Mouse (Mus musculus) heart, embryonic 10.5 days (tissue): Measurements from ENCODE around the gene Unc45b. TPM values are rescaled to one million over a fixed set of nuclear protein-coding genes. Genes with fewer than 3 reads are reported as not detected.
"Not testable (repeated sequence)": the region's sequence is repeated elsewhere in the genome, so short reads cannot be mapped to it uniquely, and the experiment has no call there.

ENCODE experiments used
- DNase-seq: peaks from one replicate; pipeline ENCODE4 v3.0.0-alpha.2; 2017; ENCODE audit warnings: low spot score
- H3K27ac ChIP-seq: fragments of 300-500 bp; sonication (generic); 2 replicates; pipeline ENCODE4 v1.5.1; 2016; ENCODE audit warnings: mild to moderate bottlenecking
- H3K27me3 ChIP-seq: fragments of 300-500 bp; sonication (generic); 2 replicates; pipeline ENCODE4 v1.6.1; 2016; ENCODE audit warnings: mild to moderate bottlenecking; ENCODE audit not compliant: poor library complexity, insufficient read depth, severe bottlenecking
- H3K36me3 ChIP-seq: fragments of 300-500 bp; sonication (generic); 2 replicates; pipeline ENCODE4 v1.6.1; 2016; ENCODE audit warnings: mild to moderate bottlenecking, moderate library complexity
- H3K4me1 ChIP-seq: fragments of 300-500 bp; sonication (generic); 2 replicates; pipeline ENCODE4 v1.6.1; 2016; ENCODE audit warnings: mild to moderate bottlenecking
- H3K4me3 ChIP-seq: fragments of 300-500 bp; sonication (generic); 2 replicates; pipeline ENCODE4 v1.5.1; 2016; ENCODE audit warnings: mild to moderate bottlenecking, moderate library complexity
- H3K9me3 ChIP-seq: fragments of 300-500 bp; sonication (generic); 2 replicates; pipeline ENCODE4 v1.6.1; 2016; ENCODE audit warnings: mild to moderate bottlenecking, moderate library complexity
- WGBS: fragments of 180-500 bp; shearing (Covaris S2); methylation state at CpG from one replicate; pipeline ENCODE4 v1.1.7; 2016; 5-methylcytosine and 5-hydroxymethylcytosine counted together
- polyA plus RNA-seq: library from polyadenylated mRNA; unstranded; fragments of >200 nt; fragmentation: Nextera tagmentation; extraction: Ambion mirVana; gene quantifications from 2 replicates; pipeline ENCODE4 v1.2.1, GENCODE M21; 2016

Unc45b gene
- polyA plus RNA-seq, 1 experiment from 2014 or later, result 185 TPM

DNA sequence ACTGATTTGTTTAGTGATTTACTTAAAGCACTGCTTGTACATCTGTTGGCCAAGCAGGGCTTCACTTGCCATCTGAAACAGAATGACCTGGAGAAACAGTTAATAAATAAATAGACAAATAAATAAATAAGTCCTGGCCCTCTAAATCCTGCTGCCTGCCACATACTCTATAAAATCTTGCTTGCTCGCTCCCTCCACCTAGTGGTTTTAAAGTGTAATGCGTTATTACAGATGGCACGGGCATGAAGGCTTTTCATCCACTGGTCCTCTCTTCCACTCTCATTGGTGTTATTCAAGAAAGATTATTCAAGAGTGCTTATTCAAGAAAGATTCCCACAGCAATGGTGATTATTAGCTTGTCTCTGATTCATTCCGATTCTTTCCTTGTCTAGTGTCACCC lies 49.3 kb downstream of the Unc45b start:
- whole genome bisulfite sequencing, result 15% methylated on average over 4 of the region's 4 CpGs
- peak; percentile 71 for DNase-seq
- H3K27me3 ChIP-seq, result peaks cover 5% of the 10 kb centered on the region; the same call in 1 of the 2 replicates
- H3K4me1 ChIP-seq, result no peaks in the 10 kb centered on the region
- no peak overlapping the region for H3K4me3 ChIP-seq
- H3K36me3 ChIP-seq, result no peaks in the 10 kb centered on the region
- H3K27ac ChIP-seq, result no peak overlapping the region
- no peaks in the 10 kb centered on the region for H3K9me3 ChIP-seq

DNA sequence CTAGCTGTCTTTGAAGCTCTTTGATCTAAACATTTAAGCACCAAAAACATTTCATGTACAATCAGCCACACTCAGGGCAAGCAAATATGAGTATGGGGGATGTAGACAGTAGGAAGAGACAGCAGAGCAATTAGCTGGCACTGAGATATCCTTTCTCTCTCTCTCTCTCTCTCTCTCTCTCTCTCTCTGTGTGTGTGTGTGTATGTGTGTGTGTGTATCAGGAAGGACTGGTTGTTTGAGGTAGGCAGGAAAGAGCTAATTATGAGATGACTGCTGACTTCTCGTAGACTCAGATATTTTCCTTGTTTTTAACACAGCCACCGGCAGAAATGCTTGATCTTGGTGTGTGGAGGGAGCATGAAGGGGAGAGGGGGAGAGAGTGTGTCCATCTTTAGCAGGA lies 51.4 kb downstream of the Unc45b start:
- Histone ChIP-seq H3K9me3 (no peaks in the 10 kb centered on the region), H3K36me3 (no peaks in the 10 kb centered on the region), H3K4me3 (no peak overlapping the region), H3K27ac (no peak overlapping the region), H3K4me1 (no peaks in the 10 kb centered on the region), H3K27me3 (peaks cover 3% of the 10 kb centered on the region; the same call in 1 of the 2 replicates)
- 58% methylated on average over 2 of the region's 2 CpGs for WGBS
- no peak for DNase-seq

DNA sequence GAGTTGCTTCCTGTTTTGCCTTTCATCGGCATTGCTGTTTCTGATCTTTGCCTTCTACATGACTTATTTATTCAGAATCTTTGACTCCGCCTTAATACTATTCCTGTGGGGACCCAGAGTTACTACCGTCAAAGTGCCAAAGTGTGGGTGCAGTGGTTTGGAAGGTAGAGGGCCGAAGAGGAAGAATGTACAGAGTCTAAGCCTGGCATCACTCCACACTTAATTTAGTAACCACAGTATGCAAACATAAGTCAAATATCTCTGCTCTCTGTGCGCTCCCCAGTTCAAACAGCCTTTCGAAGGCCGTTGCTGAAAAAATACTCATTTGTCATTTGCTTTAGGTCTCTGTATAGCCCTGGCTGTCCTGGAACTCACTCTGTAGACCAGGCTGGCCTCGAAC lies 51.9 kb downstream of the Unc45b start:
- Histone ChIP-seq H3K27me3 (peaks cover 3% of the 10 kb centered on the region; the same call in 1 of the 2 replicates), H3K4me1 (no peaks in the 10 kb centered on the region), H3K27ac (no peak overlapping the region), H3K9me3 (no peaks in the 10 kb centered on the region), H3K36me3 (no peaks in the 10 kb centered on the region), H3K4me3 (no peak overlapping the region)
- DNase-seq, result no peak
- 84% methylated on average over 8 of the region's 8 CpGs for WGBS

DNA sequence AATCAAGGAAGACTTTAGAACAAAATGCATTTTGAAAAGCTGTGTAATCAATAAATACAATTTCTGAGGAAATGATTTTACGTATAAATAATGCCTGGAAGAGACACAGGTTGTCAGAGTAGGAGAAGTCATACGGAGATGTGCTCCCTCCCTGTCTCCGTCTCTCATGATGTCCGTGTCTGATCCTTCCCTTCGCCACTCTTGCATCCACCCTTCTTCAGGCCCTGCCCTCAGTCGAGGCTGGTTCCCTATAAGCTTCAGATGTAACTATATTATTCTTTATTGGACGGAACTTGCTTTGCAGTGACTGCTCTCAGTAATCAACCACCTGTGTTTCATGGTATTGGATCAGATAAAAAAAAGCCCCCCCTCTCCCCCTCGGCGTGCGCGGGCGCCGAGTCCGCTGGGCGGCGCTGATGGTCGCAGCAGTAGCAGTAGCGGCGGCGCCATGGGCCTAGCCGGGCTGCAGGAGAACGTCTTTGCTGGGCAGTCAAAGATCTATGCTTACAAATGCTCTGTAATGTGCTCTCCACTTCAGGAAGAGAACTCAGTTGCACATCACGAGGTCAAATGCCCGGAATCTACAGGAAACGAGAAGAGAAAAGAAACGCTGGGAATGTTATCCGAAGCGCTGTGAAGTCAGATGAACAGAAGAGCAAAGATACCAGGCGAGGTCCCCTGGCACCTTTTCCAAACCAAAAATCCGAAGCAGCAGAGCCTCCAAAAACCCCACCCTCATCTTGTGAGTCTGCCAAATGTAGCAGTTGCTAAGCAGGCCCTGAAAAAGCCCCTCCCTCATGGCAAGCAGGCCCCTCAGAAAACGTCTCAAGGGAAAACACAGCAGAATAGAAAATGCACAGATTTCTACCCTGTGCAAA lies 60.6 kb downstream of the Unc45b start:
- Histone ChIP-seq H3K4me1 (peaks cover 23% of the 10 kb centered on the region), H3K27ac (peak overlapping the region; percentile 48; the same call in 1 of the 2 replicates), H3K27me3 (no peaks in the 10 kb centered on the region), H3K4me3 (peak overlapping the region; percentile 45), H3K36me3 (no peaks in the 10 kb centered on the region), H3K9me3 (no peaks in the 10 kb centered on the region)
- 8% methylated on average over 31 of the region's 31 CpGs for WGBS
- peak; percentile 66 for DNase-seq

DNA sequence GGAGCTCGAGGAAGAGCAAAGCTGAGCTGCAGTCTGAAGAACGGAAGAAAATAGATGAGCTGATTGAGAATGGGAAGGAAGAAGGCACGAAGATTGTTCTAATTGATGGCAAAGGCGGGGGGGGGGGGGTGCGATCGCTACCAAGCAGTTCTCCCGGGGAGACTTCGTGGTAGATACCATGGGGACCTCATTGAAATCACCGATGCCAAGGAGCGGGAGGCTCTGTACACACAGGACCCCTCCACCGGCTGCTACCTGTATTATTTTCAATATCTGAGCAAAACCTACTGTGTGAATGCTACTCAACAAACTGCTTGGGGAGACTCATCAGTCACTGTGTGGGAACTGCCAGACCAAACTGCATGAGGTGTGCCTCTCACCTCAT lies 61.2 kb downstream of the Unc45b start:
- H3K4me1 ChIP-seq, result peaks cover 23% of the 10 kb centered on the region
- no peak overlapping the region; the same call in 1 of the 2 replicates for H3K27ac ChIP-seq
- H3K27me3 ChIP-seq, result no peaks in the 10 kb centered on the region
- no peak overlapping the region for H3K4me3 ChIP-seq
- DNase-seq, result no peak
- H3K36me3 ChIP-seq, result no peaks in the 10 kb centered on the region
- WGBS, result 65% methylated on average over 11 of the region's 11 CpGs
- no peaks in the 10 kb centered on the region for H3K9me3 ChIP-seq

DNA sequence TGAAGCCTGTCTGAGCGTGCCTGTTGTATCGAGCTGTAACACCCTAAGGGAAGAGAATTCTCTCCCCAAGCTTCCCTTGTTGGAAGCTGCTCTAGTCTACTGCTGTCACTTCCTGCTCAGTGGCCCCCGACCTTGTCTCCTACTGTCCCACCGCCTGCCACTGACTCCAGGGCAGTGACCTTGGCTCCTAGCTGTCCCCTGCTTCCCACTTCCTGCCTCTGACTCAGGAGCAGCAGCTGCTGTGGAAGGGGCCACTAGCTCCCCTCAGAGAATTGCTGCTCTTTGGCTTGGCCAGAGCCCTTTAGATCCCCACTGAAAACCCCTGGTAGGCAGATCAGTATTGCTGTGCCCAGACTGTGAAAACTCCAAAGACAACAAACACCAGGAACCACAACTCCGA lies 63.6 kb downstream of the Unc45b start:
- Histone ChIP-seq H3K36me3 (peaks cover 5% of the 10 kb centered on the region; the same call in 1 of the 2 replicates), H3K27ac (peak overlapping the region; percentile 62; the same call in 1 of the 2 replicates), H3K4me1 (peaks cover 23% of the 10 kb centered on the region), H3K4me3 (no peak overlapping the region), H3K9me3 (no peaks in the 10 kb centered on the region), H3K27me3 (no peaks in the 10 kb centered on the region)
- WGBS, result 29% methylated on average over 5 of the region's 5 CpGs
- no peak for DNase-seq

DNA sequence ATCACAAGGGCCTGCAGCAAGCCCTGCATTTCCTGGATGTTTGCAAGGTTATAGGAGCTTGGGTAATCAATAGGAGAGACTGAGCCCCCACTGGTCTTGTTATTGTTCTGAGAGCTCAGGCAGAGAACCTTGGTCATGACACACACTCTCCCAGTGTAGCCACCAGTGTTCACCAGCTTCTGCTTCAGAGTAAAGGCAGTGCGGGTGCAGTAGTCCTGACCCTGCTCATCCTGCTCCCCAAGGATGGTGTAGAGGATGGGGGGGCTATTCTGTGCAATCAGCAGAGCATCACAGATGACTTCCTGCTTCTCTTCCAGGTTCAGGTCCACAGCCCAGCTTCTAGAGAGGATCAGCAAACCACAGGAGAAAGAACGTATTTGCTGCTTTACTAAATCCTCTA lies 72.1 kb downstream of the Unc45b start:
- not testable (repeated sequence) for H3K4me1 ChIP-seq, DNase-seq, H3K4me3 ChIP-seq, H3K9me3 ChIP-seq, H3K27ac ChIP-seq, H3K27me3 ChIP-seq
- WGBS, result 91% methylated on average over 2 of the region's 2 CpGs
- H3K36me3 ChIP-seq, result peaks cover 64% of the 10 kb centered on the region

DNA sequence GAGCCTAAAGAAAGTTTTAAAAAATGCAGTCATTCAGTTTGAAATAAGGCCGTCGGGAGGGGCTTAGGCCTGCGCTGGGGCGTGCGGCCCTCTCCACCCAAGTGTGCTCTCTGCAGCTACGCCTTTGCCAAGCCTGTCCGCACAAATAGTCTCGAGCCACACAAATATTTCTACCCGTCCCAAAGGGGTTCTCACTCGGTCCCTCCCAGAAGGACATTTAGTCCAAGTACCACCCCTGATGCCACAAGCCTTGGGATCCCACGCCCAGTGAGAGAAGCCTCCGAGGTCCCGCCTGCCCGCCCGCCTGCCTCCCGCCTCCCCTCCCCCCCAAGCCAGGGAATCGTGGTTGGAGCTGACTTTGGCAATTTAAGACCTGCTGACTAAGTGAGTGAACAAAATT lies 72.8 kb downstream of the Unc45b start:
- Histone ChIP-seq H3K27ac (no peak overlapping the region), H3K4me1 (no peaks in the 10 kb centered on the region), H3K36me3 (peaks cover 68% of the 10 kb centered on the region), H3K9me3 (no peaks in the 10 kb centered on the region), H3K27me3 (no peaks in the 10 kb centered on the region), H3K4me3 (no peak overlapping the region)
- 85% methylated on average over 17 of the region's 17 CpGs for WGBS
- no peak for DNase-seq

DNA sequence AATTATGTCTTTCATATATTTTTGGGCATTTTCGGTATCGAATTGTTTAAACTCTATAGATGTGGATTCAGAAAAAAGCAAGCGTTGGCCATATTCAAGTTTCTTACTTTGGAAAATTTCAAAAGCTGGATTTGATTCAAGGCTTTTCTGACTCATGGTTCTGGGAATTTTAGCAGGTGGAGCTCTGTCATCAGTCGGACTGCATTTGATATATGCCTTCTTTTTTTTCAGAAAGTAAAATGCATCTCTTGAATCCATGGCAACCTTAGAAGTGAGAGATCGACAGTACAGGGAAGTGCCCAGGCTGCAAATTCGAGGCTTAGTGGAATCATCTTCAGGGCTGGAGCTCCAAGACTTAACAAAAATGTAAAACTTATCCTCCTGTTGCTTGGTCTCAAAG lies 77.3 kb downstream of the Unc45b start:
- no peaks in the 10 kb centered on the region for H3K9me3 ChIP-seq
- H3K27me3 ChIP-seq, result no peaks in the 10 kb centered on the region
- no peak overlapping the region for H3K4me3 ChIP-seq
- H3K4me1 ChIP-seq, result peaks cover 12% of the 10 kb centered on the region
- peaks cover 34% of the 10 kb centered on the region for H3K36me3 ChIP-seq
- DNase-seq, result no peak
- WGBS, result 83% methylated on average over 6 of the region's 6 CpGs
- H3K27ac ChIP-seq, result no peak overlapping the region

DNA sequence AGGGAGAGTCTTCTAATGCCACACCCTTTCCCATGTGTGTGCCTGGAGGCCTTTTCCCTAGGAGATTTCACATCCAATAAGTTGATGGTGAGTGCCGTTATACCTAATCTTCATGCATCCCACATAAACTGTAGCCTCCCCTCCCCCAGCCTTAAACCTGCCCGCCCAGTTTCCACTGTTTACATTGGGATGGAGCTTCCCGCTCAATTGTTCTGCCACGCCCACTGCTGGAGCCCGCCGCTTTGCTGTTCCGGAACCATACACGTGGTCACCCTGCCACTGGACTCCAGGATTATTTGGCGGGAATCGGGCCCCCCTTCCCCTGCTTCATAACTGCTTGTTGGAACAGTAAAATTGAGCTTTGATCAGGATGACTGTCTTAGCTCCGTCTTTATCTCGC lies 79.0 kb downstream of the Unc45b start:
- 27% methylated on average over 12 of the region's 12 CpGs for WGBS
- peak overlapping the region; percentile 65; the same call in 1 of the 2 replicates for H3K4me3 ChIP-seq
- no peak for DNase-seq

DNA sequence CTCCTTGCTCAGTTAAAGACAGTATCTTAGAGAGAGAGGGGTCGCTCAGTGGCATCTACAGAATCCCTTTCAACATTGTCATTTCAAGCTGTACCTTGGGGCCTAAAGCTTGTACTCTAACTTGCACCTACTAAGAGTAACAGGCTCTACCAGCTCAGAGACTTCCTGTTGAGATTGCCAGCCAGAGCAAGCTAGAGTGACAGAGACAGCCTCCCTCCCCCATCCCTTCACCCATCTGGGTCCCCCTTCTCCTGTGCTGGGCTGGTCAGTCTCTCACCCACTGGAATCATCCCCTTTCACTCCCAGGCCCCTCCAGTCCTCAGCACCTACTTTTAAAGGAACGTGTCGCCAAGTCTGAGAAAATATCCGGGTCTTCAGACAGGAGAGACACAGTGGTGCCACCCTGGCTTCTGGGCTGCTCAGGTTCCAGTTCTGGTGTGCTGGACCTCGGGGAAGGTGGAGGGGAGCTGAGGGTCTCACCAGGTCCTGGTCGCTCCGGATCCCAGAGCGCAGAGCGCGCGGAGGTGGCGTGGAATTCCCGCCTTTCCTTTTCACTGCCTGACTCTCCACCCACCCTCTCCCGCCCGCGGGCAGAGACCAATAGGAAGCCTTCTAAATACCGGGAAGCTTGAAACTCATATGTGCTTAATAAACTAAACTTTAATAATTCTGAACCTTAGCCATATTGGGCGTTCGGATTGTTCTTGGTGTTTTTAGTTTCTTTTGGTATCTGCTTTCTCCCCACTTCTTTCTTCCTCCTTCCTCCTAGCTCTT lies 80.4 kb downstream of the Unc45b start:
- Histone ChIP-seq H3K36me3 (peaks cover 11% of the 10 kb centered on the region), H3K4me1 (peaks cover 12% of the 10 kb centered on the region), H3K4me3 (peak overlapping the region; percentile 65), H3K27ac (peak overlapping the region; percentile 86)
- DNase-seq, result peak; percentile 82
- 4% methylated on average over 19 of the region's 19 CpGs for WGBS
- not testable (repeated sequence) for H3K9me3 ChIP-seq, H3K27me3 ChIP-seq

More for the DNA sequence above, 79.0 kb downstream of the Unc45b start:
- Histone ChIP-seq H3K27ac (no peak overlapping the region), H3K27me3 (no peaks in the 10 kb centered on the region), H3K36me3 (peaks cover 23% of the 10 kb centered on the region), H3K4me1 (peaks cover 12% of the 10 kb centered on the region), H3K9me3 (no peaks in the 10 kb centered on the region)

DNA sequence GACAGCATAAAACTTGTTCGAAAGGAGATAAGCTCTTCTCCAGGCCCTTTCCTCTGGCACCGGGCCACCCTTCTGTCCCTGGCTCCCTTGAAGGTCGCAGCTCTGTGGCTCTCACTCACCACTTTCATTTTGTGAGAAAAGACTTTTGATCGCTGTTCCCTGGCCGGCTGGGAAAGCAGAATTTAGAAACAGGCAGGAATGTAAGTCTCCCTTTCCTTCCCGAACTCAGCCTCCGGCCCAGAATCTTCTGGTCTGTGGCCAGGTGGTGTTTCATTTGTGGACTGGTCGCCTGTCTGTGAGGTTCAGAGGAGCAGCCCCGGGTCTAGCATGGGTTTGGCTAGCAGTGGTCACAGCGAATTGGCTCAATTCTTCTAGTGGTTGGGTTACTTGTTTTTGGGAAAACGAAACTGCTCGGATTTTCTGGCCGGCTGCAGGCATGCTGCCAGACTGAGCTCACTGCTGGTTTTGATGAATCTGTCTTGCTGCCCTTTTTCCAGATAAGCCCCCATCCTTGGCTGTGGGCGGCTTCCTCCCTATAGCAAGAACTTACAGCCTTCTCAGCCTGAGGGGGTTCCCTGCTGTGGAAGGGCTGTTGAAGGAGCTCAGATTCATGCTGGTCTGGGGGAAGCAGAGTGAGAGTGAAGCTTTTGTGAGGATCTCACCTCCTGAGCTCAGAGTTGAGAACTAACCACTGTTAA lies 81.3 kb downstream of the Unc45b start, which contains the start of gene Slfn9:
Gene Slfn9, minus strand, starts transcription at position 362 of the 698 bp plus-strand sequence.
- peak within 1 kb of the TSS; percentile 86 for H3K27ac ChIP-seq
- H3K27me3 ChIP-seq, result no peaks in the 10 kb centered on the region
- peaks cover 6% of the 10 kb centered on the region; the same call in 1 of the 2 replicates for H3K36me3 ChIP-seq
- H3K4me1 ChIP-seq, result peaks cover 12% of the 10 kb centered on the region
- peak; percentile 79 for DNase-seq
- WGBS, result 3% methylated on average over 14 of the region's 14 CpGs
- no peaks in the 10 kb centered on the region for H3K9me3 ChIP-seq
- H3K4me3 ChIP-seq, result peak within 1 kb of the TSS; percentile 65
